Mouse (Mus musculus): ENCODE data around the gene Erc1. TPM values are rescaled to one million over a fixed set of nuclear protein-coding genes. Genes with fewer than 3 reads are reported as not detected.

The Erc1 gene
- polyA plus RNA-seq, 1 experiment: 8.0 TPM

- 51% methylated on average over 1 of the region's 1 CpGs for WGBS
- Histone ChIP-seq H3K27ac (ENCODE audit: insufficient read depth, low read depth, low read length) (no peak overlapping the region), H3K4me3 (ENCODE audit: insufficient read depth, low read depth, low read length) (no peak overlapping the region), H3K36me3 (ENCODE audit: control insufficient read depth, insufficient read depth, low read length) (no peaks in the 10 kb centered on the region; the same call in 1 of the 2 replicates), H3K4me1 (ENCODE audit: control insufficient read depth, insufficient read depth, low read length) (no peaks in the 10 kb centered on the region), H3K27me3 (replicated peaks; ENCODE audit: control insufficient read depth, insufficient read depth, low read length) (no peaks in the 10 kb centered on the region)
- DNase-seq: no peak
- TF ChIP-seq CTCF (conservative IDR thresholded peaks at IDR 0.05; ENCODE audit: insufficient read depth, insufficient read length, low read depth, low read length) (no peak), POLR2A (IDR thresholded peaks at IDR 0.05; ENCODE audit: low read depth, low read length) (no peak)
Observed at GRCm38 (mm10) chr6:119768778-119769177, 79.2 kb downstream of the Erc1 start.

GRCm38 (mm10) chr6:119764355-119764754, 83.6 kb downstream of the Erc1 start:
- TF ChIP-seq POLR2A (IDR thresholded peaks at IDR 0.05; ENCODE audit: low read depth, low read length): no peak
- TF ChIP-seq CTCF (conservative IDR thresholded peaks at IDR 0.05; ENCODE audit: insufficient read depth, insufficient read length, low read depth, low read length): no peak
- H3K36me3 ChIP-seq (ENCODE audit: control insufficient read depth, insufficient read depth, low read length): no peaks in the 10 kb centered on the region; the same call in 1 of the 2 replicates
- 93% methylated on average over 3 of the region's 3 CpGs for WGBS
- no peak overlapping the region for H3K4me3 ChIP-seq (ENCODE audit: insufficient read depth, low read depth, low read length)
- no peaks in the 10 kb centered on the region; the same call in 1 of the 2 replicates for H3K4me1 ChIP-seq (ENCODE audit: control insufficient read depth, insufficient read depth, low read length)
- no peak overlapping the region for H3K27ac ChIP-seq (ENCODE audit: insufficient read depth, low read depth, low read length)
- no peak for DNase-seq
- H3K27me3 ChIP-seq (replicated peaks; ENCODE audit: control insufficient read depth, insufficient read depth, low read length): no peaks in the 10 kb centered on the region

GRCm38 (mm10) chr6:119759866-119760265, 88.1 kb downstream of the Erc1 start:
- Histone ChIP-seq H3K27ac (ENCODE audit: insufficient read depth, low read depth, low read length) (no peak overlapping the region), H3K4me3 (ENCODE audit: insufficient read depth, low read depth, low read length) (no peak overlapping the region), H3K4me1 (ENCODE audit: control insufficient read depth, insufficient read depth, low read length) (no peaks in the 10 kb centered on the region; the same call in 1 of the 2 replicates), H3K36me3 (ENCODE audit: control insufficient read depth, insufficient read depth, low read length) (no peaks in the 10 kb centered on the region; the same call in 1 of the 2 replicates), H3K27me3 (replicated peaks; ENCODE audit: control insufficient read depth, insufficient read depth, low read length) (no peaks in the 10 kb centered on the region)
- 83% methylated on average over 3 of the region's 3 CpGs for WGBS
- TF ChIP-seq POLR2A (IDR thresholded peaks at IDR 0.05; ENCODE audit: low read depth, low read length): no peak
- no peak for TF ChIP-seq CTCF (conservative IDR thresholded peaks at IDR 0.05; ENCODE audit: insufficient read depth, insufficient read length, low read depth, low read length)
- no peak for DNase-seq

- Histone ChIP-seq H3K4me1 (ENCODE audit: control insufficient read depth, insufficient read depth, low read length) (no peaks in the 10 kb centered on the region; the same call in 1 of the 2 replicates), H3K27me3 (replicated peaks; ENCODE audit: control insufficient read depth, insufficient read depth, low read length) (no peaks in the 10 kb centered on the region), H3K36me3 (ENCODE audit: control insufficient read depth, insufficient read depth, low read length) (no peaks in the 10 kb centered on the region), H3K27ac (ENCODE audit: insufficient read depth, low read depth, low read length) (no peak overlapping the region), H3K4me3 (ENCODE audit: insufficient read depth, low read depth, low read length) (no peak overlapping the region)
- WGBS: 77% methylated on average over 2 of the region's 2 CpGs
- DNase-seq: no peak
- TF ChIP-seq POLR2A (IDR thresholded peaks at IDR 0.05; ENCODE audit: low read depth, low read length): no peak
- TF ChIP-seq CTCF (conservative IDR thresholded peaks at IDR 0.05; ENCODE audit: insufficient read depth, insufficient read length, low read depth, low read length): 0 out of 2 replicates have a peak, but pooled peaks have one; percentile 15
Observed at GRCm38 (mm10) chr6:119758490-119758889, 89.5 kb downstream of the Erc1 start.

- no peak overlapping the region for H3K4me3 ChIP-seq (ENCODE audit: insufficient read depth, low read depth, low read length)
- 69% methylated on average over 5 of the region's 5 CpGs for WGBS
- peaks cover 1% of the 10 kb centered on the region; the same call in 1 of the 2 replicates for H3K36me3 ChIP-seq (ENCODE audit: control insufficient read depth, insufficient read depth, low read length)
- no peak for DNase-seq
- H3K4me1 ChIP-seq (ENCODE audit: control insufficient read depth, insufficient read depth, low read length): no peaks in the 10 kb centered on the region; the same call in 1 of the 2 replicates
- H3K27me3 ChIP-seq (replicated peaks; ENCODE audit: control insufficient read depth, insufficient read depth, low read length): no peaks in the 10 kb centered on the region
- TF ChIP-seq POLR2A (IDR thresholded peaks at IDR 0.05; ENCODE audit: low read depth, low read length): no peak
- no peak for TF ChIP-seq CTCF (conservative IDR thresholded peaks at IDR 0.05; ENCODE audit: insufficient read depth, insufficient read length, low read depth, low read length)
- no peak overlapping the region for H3K27ac ChIP-seq (ENCODE audit: insufficient read depth, low read depth, low read length)
Observed at GRCm38 (mm10) chr6:119757796-119758195, 90.2 kb downstream of the Erc1 start.

GRCm38 (mm10) chr6:119755866-119756265, 92.1 kb downstream of the Erc1 start:
- DNase-seq: no peak
- H3K4me3 ChIP-seq (ENCODE audit: insufficient read depth, low read depth, low read length): no peak overlapping the region
- H3K27ac ChIP-seq (ENCODE audit: insufficient read depth, low read depth, low read length): no peak overlapping the region
- H3K36me3 ChIP-seq (ENCODE audit: control insufficient read depth, insufficient read depth, low read length): peaks cover 3% of the 10 kb centered on the region
- TF ChIP-seq CTCF (conservative IDR thresholded peaks at IDR 0.05; ENCODE audit: insufficient read depth, insufficient read length, low read depth, low read length) (no peak), POLR2A (IDR thresholded peaks at IDR 0.05; ENCODE audit: low read depth, low read length) (no peak)
- H3K4me1 ChIP-seq (ENCODE audit: control insufficient read depth, insufficient read depth, low read length): no peaks in the 10 kb centered on the region; the same call in 1 of the 2 replicates
- 55% methylated on average over 3 of the region's 3 CpGs for WGBS
- no peaks in the 10 kb centered on the region for H3K27me3 ChIP-seq (replicated peaks; ENCODE audit: control insufficient read depth, insufficient read depth, low read length)

GRCm38 (mm10) chr6:119749093-119749635, 98.8 kb downstream of the Erc1 start:
- H3K27ac ChIP-seq (ENCODE audit: insufficient read depth, low read depth, low read length): peak overlapping the region; percentile 51; the same call in 1 of the 2 replicates
- peaks cover 3% of the 10 kb centered on the region; the same call in 1 of the 2 replicates for H3K4me1 ChIP-seq (ENCODE audit: control insufficient read depth, insufficient read depth, low read length)
- TF ChIP-seq CTCF (conservative IDR thresholded peaks at IDR 0.05; ENCODE audit: insufficient read depth, insufficient read length, low read depth, low read length): no peak
- no peak for TF ChIP-seq POLR2A (IDR thresholded peaks at IDR 0.05; ENCODE audit: low read depth, low read length)
- 56% methylated on average over 7 of the region's 7 CpGs for WGBS
- H3K36me3 ChIP-seq (ENCODE audit: control insufficient read depth, insufficient read depth, low read length): peaks cover 3% of the 10 kb centered on the region
- H3K27me3 ChIP-seq (replicated peaks; ENCODE audit: control insufficient read depth, insufficient read depth, low read length): no peaks in the 10 kb centered on the region
- DNase-seq: peak; percentile 63
- H3K4me3 ChIP-seq (ENCODE audit: insufficient read depth, low read depth, low read length): no peak overlapping the region
